Mouse (Mus musculus) cerebellum, adult 2 months (tissue): ENCODE measurements around the gene Mob3b.

Source experiments
- CTCF ChIP-seq: fragments of 200-500 bp; IDR thresholded peaks from 2 replicates; pipeline ENCODE4 v1.5.1; 2011; ENCODE audit warnings: low read depth, mild to moderate bottlenecking, control low read depth, low read length, moderate library complexity, borderline replicate concordance; ENCODE audit not compliant: insufficient read depth
- POLR2A ChIP-seq: fragments of 200-500 bp; IDR thresholded peaks from 2 replicates; pipeline ENCODE4 v1.6.1; 2011; ENCODE audit warnings: low read length, control low read depth, borderline replicate concordance; ENCODE audit not compliant: insufficient read depth

DNA sequence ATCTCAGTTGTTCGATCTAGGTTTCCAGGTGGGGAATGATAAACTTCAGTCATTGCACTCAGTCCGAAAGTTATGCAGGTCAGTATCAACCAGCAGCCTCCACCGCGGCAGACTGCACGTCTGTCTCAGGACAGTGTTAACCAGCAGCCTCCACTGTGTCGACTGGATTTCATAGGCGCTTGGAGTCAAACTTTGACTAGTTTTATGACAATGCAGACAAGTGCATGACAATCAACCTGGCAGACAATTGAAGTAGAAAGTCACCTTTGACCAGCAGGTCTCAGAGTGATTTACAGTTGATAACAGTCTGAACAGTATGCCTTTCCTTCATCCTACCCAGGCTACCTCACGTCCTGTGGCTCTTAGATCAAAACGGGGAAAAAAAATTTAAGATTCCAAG, 166.6 kb downstream of the Mob3b start:
- no peak for TF ChIP-seq POLR2A
- TF ChIP-seq CTCF: no peak
